Mouse (Mus musculus): ENCODE measurements around the gene Trim72. TPM values are rescaled to one million over a fixed set of nuclear protein-coding genes. Genes with fewer than 3 reads are reported as not detected.
"Not testable (repeated sequence)": the region's sequence is repeated elsewhere in the genome, so short reads cannot be mapped to it uniquely, and the experiment has no call there.

Trim72 gene
- polyA plus RNA-seq, 1 experiment from 2014 or later = not detected

DNA sequence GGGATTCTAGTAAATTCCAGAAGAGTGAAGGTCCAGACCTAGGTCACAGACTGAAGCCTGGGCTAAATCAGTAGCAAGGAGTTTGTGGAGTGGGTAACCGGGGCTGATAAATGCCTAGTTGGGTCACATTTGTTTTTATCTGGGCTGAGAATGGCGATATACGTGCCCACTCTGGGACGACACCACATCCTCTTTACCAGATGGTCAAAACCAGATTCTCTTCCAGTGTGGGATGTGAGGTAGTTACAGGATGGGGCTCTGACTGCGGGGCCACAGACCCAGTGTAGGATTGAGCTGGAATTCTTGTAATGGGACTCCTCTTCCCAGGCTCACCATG is 369 bp downstream of the Trim72 start:
- no peaks in the 10 kb centered on the region for H3K9me3 ChIP-seq (ENCODE audit: control insufficient read depth, low read length)
- WGBS = 62% methylated on average over 5 of the region's 5 CpGs
- H3K27me3 ChIP-seq (ENCODE audit: control insufficient read depth, insufficient read depth, low read length) = no peaks in the 10 kb centered on the region
- no peak overlapping the region for H3K27ac ChIP-seq (ENCODE audit: low read depth, low read length)
- DNase-seq (ENCODE audit: low spot score) = no peak
- H3K36me3 ChIP-seq (ENCODE audit: control insufficient read depth, insufficient read depth, low read length) = no peaks in the 10 kb centered on the region
- peaks cover 4% of the 10 kb centered on the region; the same call in 1 of the 2 replicates for H3K4me1 ChIP-seq (replicated peaks; ENCODE audit: control insufficient read depth, insufficient read depth, low read length)
- H3K9ac ChIP-seq (ENCODE audit: low read length) = no peak overlapping the region
- H3K4me3 ChIP-seq (ENCODE audit: low read depth, low read length) = no peak overlapping the region
- ATAC-seq (replicated peaks; ENCODE audit: low FRiP score) = no peak
- H3K4me2 ChIP-seq (ENCODE audit: low read depth, low read length, severe bottlenecking) = no peak overlapping the region

DNA sequence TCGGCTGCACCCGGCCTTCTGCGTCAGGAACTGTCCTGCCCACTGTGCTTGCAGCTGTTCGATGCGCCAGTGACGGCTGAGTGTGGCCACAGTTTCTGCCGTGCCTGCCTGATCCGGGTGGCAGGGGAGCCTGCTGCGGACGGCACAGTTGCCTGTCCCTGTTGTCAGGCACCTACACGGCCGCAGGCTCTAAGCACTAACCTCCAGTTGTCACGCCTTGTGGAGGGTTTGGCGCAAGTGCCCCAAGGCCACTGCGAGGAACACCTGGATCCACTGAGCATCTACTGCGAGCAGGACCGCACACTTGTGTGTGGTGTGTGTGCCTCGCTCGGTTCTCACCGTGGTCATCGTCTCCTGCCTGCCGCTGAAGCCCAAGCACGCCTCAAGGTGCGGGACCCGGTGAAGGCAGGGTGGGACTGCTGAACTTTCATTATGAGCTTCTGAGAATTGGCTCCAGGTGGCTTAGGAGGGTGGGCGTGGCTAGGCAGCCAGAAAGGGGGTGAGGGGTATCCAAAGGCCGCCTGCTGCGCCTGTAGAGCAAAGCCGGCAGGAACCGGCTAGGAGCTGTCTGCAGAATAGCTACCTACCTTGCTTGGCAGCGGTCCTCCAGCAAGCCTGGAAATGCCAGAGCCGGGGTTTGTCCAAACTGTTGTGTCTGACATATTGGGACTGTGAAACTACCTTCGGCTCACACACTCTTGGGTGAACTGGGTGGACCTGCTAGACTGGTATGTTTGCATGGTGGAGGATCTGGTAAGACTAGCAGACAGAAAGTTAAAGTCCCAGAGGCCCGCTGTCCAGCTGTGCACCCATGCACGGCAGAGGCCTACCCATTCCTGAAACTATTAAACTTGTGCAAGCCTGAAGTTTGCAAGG is 976 bp downstream of the Trim72 start:
- H3K4me2 ChIP-seq (ENCODE audit: low read depth, low read length, severe bottlenecking) = peak overlapping the region; percentile 27; the same call in 1 of the 2 replicates
- H3K4me3 ChIP-seq (ENCODE audit: low read depth, low read length) = no peak overlapping the region
- 23% methylated on average over 35 of the region's 35 CpGs for WGBS
- H3K27ac ChIP-seq (ENCODE audit: low read depth, low read length) = no peak overlapping the region
- H3K36me3 ChIP-seq (ENCODE audit: control insufficient read depth, insufficient read depth, low read length) = no peaks in the 10 kb centered on the region
- no peak for ATAC-seq (replicated peaks; ENCODE audit: low FRiP score)
- no peak overlapping the region for H3K9ac ChIP-seq (ENCODE audit: low read length)
- no peaks in the 10 kb centered on the region for H3K27me3 ChIP-seq (ENCODE audit: control insufficient read depth, insufficient read depth, low read length)
- DNase-seq (ENCODE audit: low spot score) = peak; percentile 57
- H3K9me3 ChIP-seq (ENCODE audit: control insufficient read depth, low read length) = no peaks in the 10 kb centered on the region
- H3K4me1 ChIP-seq (replicated peaks; ENCODE audit: control insufficient read depth, insufficient read depth, low read length) = peaks cover 4% of the 10 kb centered on the region; the same call in 1 of the 2 replicates

- no peak overlapping the region for H3K4me2 ChIP-seq (ENCODE audit: low read depth, low read length, severe bottlenecking)
- no peak overlapping the region for H3K27ac ChIP-seq (ENCODE audit: low read depth, low read length)
- ATAC-seq (replicated peaks; ENCODE audit: low FRiP score) (no peak), DNase-seq (ENCODE audit: low spot score) (no peak)
- H3K9me3 ChIP-seq (ENCODE audit: control insufficient read depth, low read length) = no peaks in the 10 kb centered on the region
- WGBS = 88% methylated on average over 7 of the region's 7 CpGs
- peaks cover 4% of the 10 kb centered on the region; the same call in 1 of the 2 replicates for H3K4me1 ChIP-seq (replicated peaks; ENCODE audit: control insufficient read depth, insufficient read depth, low read length)
- no peaks in the 10 kb centered on the region for H3K36me3 ChIP-seq (ENCODE audit: control insufficient read depth, insufficient read depth, low read length)
- H3K9ac ChIP-seq (ENCODE audit: low read length) = no peak overlapping the region
- no peak overlapping the region for H3K4me3 ChIP-seq (ENCODE audit: low read depth, low read length)
- H3K27me3 ChIP-seq (ENCODE audit: control insufficient read depth, insufficient read depth, low read length) = no peaks in the 10 kb centered on the region
Measured at GRCm38 (mm10) chr7:128006193-128006592, 2.4 kb downstream of the Trim72 start.

DNA sequence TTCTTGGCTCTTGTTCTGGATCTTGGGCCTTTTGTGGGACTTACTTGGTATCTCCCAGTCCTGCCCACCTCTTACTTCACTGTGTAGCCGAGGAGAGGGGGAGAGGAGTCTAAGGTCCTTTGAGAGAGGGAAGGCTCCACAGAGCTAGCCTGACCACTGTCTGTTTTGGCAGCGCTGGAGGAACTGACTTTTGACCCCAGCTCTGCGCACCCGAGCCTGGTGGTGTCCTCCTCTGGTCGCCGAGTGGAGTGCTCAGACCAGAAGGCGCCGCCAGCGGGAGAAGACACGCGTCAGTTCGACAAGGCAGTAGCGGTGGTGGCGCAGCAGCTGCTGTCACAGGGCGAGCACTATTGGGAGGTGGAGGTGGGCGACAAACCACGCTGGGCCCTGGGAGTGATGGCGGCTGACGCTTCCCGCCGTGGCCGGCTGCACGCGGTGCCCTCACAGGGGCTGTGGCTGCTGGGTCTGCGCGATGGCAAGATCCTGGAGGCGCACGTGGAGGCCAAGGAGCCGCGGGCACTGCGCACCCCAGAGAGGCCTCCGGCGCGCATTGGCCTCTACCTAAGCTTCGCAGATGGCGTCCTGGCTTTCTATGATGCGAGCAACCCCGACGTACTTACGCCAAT is 6.1 kb downstream of the Trim72 start:
- Histone ChIP-seq H3K4me1 (replicated peaks; ENCODE audit: control insufficient read depth, insufficient read depth, low read length) (peaks cover 2% of the 10 kb centered on the region; the same call in 1 of the 2 replicates), H3K9me3 (ENCODE audit: control insufficient read depth, low read length) (no peaks in the 10 kb centered on the region), H3K9ac (ENCODE audit: low read length) (no peak overlapping the region), H3K27me3 (ENCODE audit: control insufficient read depth, insufficient read depth, low read length) (no peaks in the 10 kb centered on the region), H3K27ac (ENCODE audit: low read depth, low read length) (no peak overlapping the region), H3K4me2 (ENCODE audit: low read depth, low read length, severe bottlenecking) (no peak overlapping the region), H3K36me3 (ENCODE audit: control insufficient read depth, insufficient read depth, low read length) (no peaks in the 10 kb centered on the region), H3K4me3 (ENCODE audit: low read depth, low read length) (no peak overlapping the region)
- WGBS = 56% methylated on average over 39 of the region's 40 CpGs
- no peak for ATAC-seq (replicated peaks; ENCODE audit: low FRiP score)
- peak; percentile 54 for DNase-seq (ENCODE audit: low spot score)

DNA sequence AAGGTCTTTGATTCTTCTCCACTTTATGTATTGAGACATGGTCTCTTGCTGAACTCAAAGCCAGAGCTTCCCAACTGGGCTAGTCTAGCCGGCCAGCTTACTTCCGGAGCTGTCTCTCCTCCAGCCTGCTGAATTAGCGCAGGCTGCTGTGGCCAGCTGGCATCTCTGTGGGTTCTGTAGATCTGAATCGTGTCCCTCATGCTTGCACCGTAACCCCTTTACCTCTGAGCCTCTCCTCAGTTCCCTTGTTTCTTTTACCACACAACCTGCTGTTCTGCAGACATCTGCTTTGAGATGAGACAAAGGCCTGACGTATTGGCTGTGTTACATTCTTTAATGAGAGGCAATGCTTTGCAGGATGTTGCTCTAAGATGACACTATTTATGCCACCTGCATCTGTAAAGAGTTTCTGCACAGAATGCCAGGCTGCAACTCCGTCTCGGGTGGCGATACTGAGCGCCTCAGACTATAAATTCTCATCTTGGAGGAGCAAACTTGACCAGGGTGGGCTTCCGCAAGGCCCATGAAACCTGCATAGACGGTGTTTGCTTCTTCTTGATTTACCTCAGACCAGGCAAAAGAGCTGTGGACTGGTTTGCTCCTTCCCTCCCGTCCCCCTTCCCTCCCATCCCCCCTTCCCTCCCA is 8.5 kb downstream of the Trim72 start:
- H3K27me3 ChIP-seq (ENCODE audit: control insufficient read depth, insufficient read depth, low read length) = no peaks in the 10 kb centered on the region
- ATAC-seq (replicated peaks; ENCODE audit: low FRiP score) (no peak), DNase-seq (ENCODE audit: low spot score) (no peak)
- H3K4me2 ChIP-seq (ENCODE audit: low read depth, low read length, severe bottlenecking) = no peak overlapping the region
- no peak overlapping the region for H3K27ac ChIP-seq (ENCODE audit: low read depth, low read length)
- no peak overlapping the region for H3K4me3 ChIP-seq (ENCODE audit: low read depth, low read length)
- no peak overlapping the region for H3K9ac ChIP-seq (ENCODE audit: low read length)
- H3K9me3 ChIP-seq (ENCODE audit: control insufficient read depth, low read length) = no peaks in the 10 kb centered on the region
- H3K36me3 ChIP-seq (ENCODE audit: control insufficient read depth, insufficient read depth, low read length) = no peaks in the 10 kb centered on the region
- no peaks in the 10 kb centered on the region for H3K4me1 ChIP-seq (replicated peaks; ENCODE audit: control insufficient read depth, insufficient read depth, low read length)
- whole genome bisulfite sequencing = 83% methylated on average over 13 of the region's 13 CpGs

GRCm38 (mm10) chr7:128013116-128013515 is 9.4 kb downstream of the Trim72 start:
- 96% methylated on average over 13 of the region's 13 CpGs for WGBS
- no peak overlapping the region for H3K4me3 ChIP-seq (ENCODE audit: low read depth, low read length)
- no peaks in the 10 kb centered on the region for H3K4me1 ChIP-seq (replicated peaks; ENCODE audit: control insufficient read depth, insufficient read depth, low read length)
- no peaks in the 10 kb centered on the region for H3K36me3 ChIP-seq (ENCODE audit: control insufficient read depth, insufficient read depth, low read length)
- no peaks in the 10 kb centered on the region for H3K9me3 ChIP-seq (ENCODE audit: control insufficient read depth, low read length)
- DNase-seq (ENCODE audit: low spot score) (no peak), ATAC-seq (replicated peaks; ENCODE audit: low FRiP score) (no peak)
- no peak overlapping the region for H3K9ac ChIP-seq (ENCODE audit: low read length)
- H3K4me2 ChIP-seq (ENCODE audit: low read depth, low read length, severe bottlenecking) = no peak overlapping the region
- H3K27ac ChIP-seq (ENCODE audit: low read depth, low read length) = no peak overlapping the region
- H3K27me3 ChIP-seq (ENCODE audit: control insufficient read depth, insufficient read depth, low read length) = no peaks in the 10 kb centered on the region

- not testable (repeated sequence) for H3K4me1 ChIP-seq (replicated peaks; ENCODE audit: control insufficient read depth, insufficient read depth, low read length); H3K9me3 ChIP-seq (ENCODE audit: control insufficient read depth, low read length); ATAC-seq (replicated peaks; ENCODE audit: low FRiP score); H3K27me3 ChIP-seq (ENCODE audit: control insufficient read depth, insufficient read depth, low read length); H3K4me2 ChIP-seq (ENCODE audit: low read depth, low read length, severe bottlenecking); H3K4me3 ChIP-seq (ENCODE audit: low read depth, low read length); H3K36me3 ChIP-seq (ENCODE audit: control insufficient read depth, insufficient read depth, low read length); DNase-seq (ENCODE audit: low spot score); H3K9ac ChIP-seq (ENCODE audit: low read length); H3K27ac ChIP-seq (ENCODE audit: low read depth, low read length)
- WGBS = 86% methylated on average over 5 of the region's 5 CpGs
Measured at GRCm38 (mm10) chr7:128016134-128016533, 12.4 kb downstream of the Trim72 start.

DNA sequence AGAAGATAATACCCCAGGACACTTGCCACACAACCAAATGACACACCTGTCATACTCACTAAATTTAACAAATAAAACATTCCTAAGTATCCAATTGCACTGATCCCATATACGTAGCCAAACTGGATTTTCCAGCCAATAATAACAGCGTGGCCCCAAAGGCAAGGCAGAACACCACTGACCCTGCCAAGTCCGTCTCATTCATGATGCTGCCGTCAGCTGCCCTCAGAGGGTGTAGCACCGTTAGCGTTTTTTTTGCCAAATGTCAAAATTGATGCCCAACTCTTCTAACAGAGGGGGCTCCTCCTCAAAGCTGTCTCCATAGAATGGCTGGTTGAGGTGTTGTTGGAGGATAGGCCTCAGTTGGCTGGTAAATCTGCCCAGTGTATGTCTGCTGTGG is 12.9 kb downstream of the Trim72 start:
- ATAC-seq (replicated peaks; ENCODE audit: low FRiP score) (no peak), DNase-seq (ENCODE audit: low spot score) (no peak)
- H3K4me1 ChIP-seq (replicated peaks; ENCODE audit: control insufficient read depth, insufficient read depth, low read length) = no peaks in the 10 kb centered on the region
- WGBS = 86% methylated on average over 6 of the region's 6 CpGs
- no peaks in the 10 kb centered on the region for H3K9me3 ChIP-seq (ENCODE audit: control insufficient read depth, low read length)
- no peaks in the 10 kb centered on the region for H3K36me3 ChIP-seq (ENCODE audit: control insufficient read depth, insufficient read depth, low read length)
- H3K4me2 ChIP-seq (ENCODE audit: low read depth, low read length, severe bottlenecking) = no peak overlapping the region
- H3K27ac ChIP-seq (ENCODE audit: low read depth, low read length) = no peak overlapping the region
- H3K4me3 ChIP-seq (ENCODE audit: low read depth, low read length) = no peak overlapping the region
- no peaks in the 10 kb centered on the region for H3K27me3 ChIP-seq (ENCODE audit: control insufficient read depth, insufficient read depth, low read length)
- no peak overlapping the region for H3K9ac ChIP-seq (ENCODE audit: low read length)

Measured in forebrain, embryonic 11.5 days (tissue).